In the genomic region with DNA sequence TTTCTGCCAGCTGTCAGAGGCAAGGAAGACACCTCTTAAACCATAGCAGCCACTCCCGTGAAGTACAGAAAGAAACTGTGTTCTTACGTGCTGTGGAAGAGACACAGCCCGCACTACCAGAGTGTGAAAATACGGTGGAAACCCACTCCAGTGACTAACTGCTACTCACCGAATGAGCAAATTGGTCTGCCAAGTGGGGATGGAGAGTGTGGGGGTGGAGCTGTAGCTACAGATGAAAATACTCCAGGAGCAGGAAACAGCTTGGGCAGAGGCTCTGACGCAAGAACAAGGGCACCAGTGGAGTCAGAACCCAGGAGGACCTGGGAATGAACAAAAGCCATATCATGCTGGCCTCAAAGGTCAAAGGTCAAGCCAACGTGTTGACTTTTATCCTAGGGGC, we compare ENCODE assay signal across 17 mouse cellular contexts. TPM values are rescaled to one million over a fixed set of nuclear protein-coding genes. Genes with fewer than 3 reads are reported as not detected.
A peak's percentile ranks its signal among the peaks of the same experiment; 100 is the strongest.
DNase-seq lines count a peak whose midpoint lies in the region; ATAC-seq and TF ChIP-seq lines count a peak whose summit lies in the region.
"Had no signal": no experiment of that assay in that cellular context is flagged by ENCODE, and none has a peak within 500 bp of the region (broad histone marks: within the 10 kb centered on the region; RNA-seq: fewer than 3 reads in every experiment).

No protein-coding gene starts in this region.

- H3K27me3 ChIP-seq in lung, postnatal 0 days (replicated peaks; ENCODE audit: insufficient read depth, low read length) = no peaks in the 10 kb centered on the region
- 0 out of 2 replicates have a peak, but pooled peaks cover 6% of the 10 kb centered on the region for H3K27me3 ChIP-seq in heart, embryonic 12.5 days (replicated peaks)
- H3K27me3 ChIP-seq: hindbrain, embryonic 13.5 days; liver, embryonic 13.5 days; midbrain, embryonic 12.5 days had no signal

- TF ChIP-seq EP300 in lung, postnatal 0 days (IDR thresholded peaks at IDR 0.05) = no peak

- TF ChIP-seq CTCF in lung, postnatal 0 days (IDR thresholded peaks at IDR 0.05) = no peak
- no peak for TF ChIP-seq CTCF in layer of hippocampus, adult 2 months (conservative IDR thresholded peaks at IDR 0.05)

- no peak overlapping the region for H3K4me2 ChIP-seq in lung, postnatal 0 days (replicated peaks; ENCODE audit: low read depth, low read length)
- no peak overlapping the region for H3K4me2 ChIP-seq in heart, embryonic 12.5 days
- H3K4me2 ChIP-seq: embryonic facial prominence, embryonic 13.5 days; heart, embryonic 15.5 days; hindbrain, embryonic 13.5 days; liver, embryonic 13.5 days; midbrain, embryonic 12.5 days had no signal

- no peak overlapping the region for H3K4me3 ChIP-seq in lung, postnatal 0 days (ENCODE audit: low read depth, low read length)
- no peak overlapping the region for H3K4me3 ChIP-seq in layer of hippocampus, adult 2 months
- no peak overlapping the region for H3K4me3 ChIP-seq in heart, embryonic 12.5 days
- H3K4me3 ChIP-seq: embryonic facial prominence, embryonic 13.5 days; heart, embryonic 15.5 days; hindbrain, embryonic 13.5 days; liver, embryonic 13.5 days; midbrain, embryonic 12.5 days had no signal

- WGBS in lung, postnatal 0 days = 46% methylated on average over 7 of the region's 7 CpGs
- 56% methylated on average over 7 of the region's 7 CpGs for WGBS in heart, embryonic 12.5 days

- no peaks in the 10 kb centered on the region for H3K9me3 ChIP-seq in lung, postnatal 0 days (ENCODE audit: low read length)
- no peaks in the 10 kb centered on the region for H3K9me3 ChIP-seq in heart, embryonic 12.5 days (replicated peaks)
- H3K9me3 ChIP-seq: embryonic facial prominence, embryonic 13.5 days; heart, embryonic 15.5 days; hindbrain, embryonic 13.5 days; liver, embryonic 13.5 days; midbrain, embryonic 12.5 days had no signal

- no peaks in the 10 kb centered on the region for H3K36me3 ChIP-seq in lung, postnatal 0 days (ENCODE audit: insufficient read depth, low read length)
- H3K36me3 ChIP-seq in heart, embryonic 12.5 days = no peaks in the 10 kb centered on the region
- H3K36me3 ChIP-seq: embryonic facial prominence, embryonic 13.5 days; heart, embryonic 15.5 days; hindbrain, embryonic 13.5 days; liver, embryonic 13.5 days; midbrain, embryonic 12.5 days had no signal

- H3K9ac ChIP-seq in lung, postnatal 0 days (replicated peaks; ENCODE audit: low read depth) = no peak overlapping the region
- no peak overlapping the region for H3K9ac ChIP-seq in heart, embryonic 12.5 days
- H3K9ac ChIP-seq: embryonic facial prominence, embryonic 13.5 days; heart, embryonic 15.5 days; hindbrain, embryonic 13.5 days; liver, embryonic 13.5 days; midbrain, embryonic 12.5 days had no signal

- no peak for ATAC-seq in lung, postnatal 0 days
- no peak for ATAC-seq in heart, embryonic 12.5 days (ENCODE audit: insufficient number of reproducible peaks, low FRiP score)
- ATAC-seq: forebrain, embryonic 14.5 days had no signal

- H3K4me1 ChIP-seq in lung, postnatal 0 days (ENCODE audit: insufficient read depth, low read depth, low read length) = no peaks in the 10 kb centered on the region
- H3K4me1 ChIP-seq in heart, embryonic 12.5 days (replicated peaks) = no peaks in the 10 kb centered on the region
- H3K4me1 ChIP-seq: embryonic facial prominence, embryonic 13.5 days; heart, embryonic 15.5 days; hindbrain, embryonic 13.5 days; liver, embryonic 13.5 days; midbrain, embryonic 12.5 days had no signal

- H3K27ac ChIP-seq in lung, postnatal 0 days (ENCODE audit: low read length) = no peak overlapping the region
- H3K27ac ChIP-seq in layer of hippocampus, adult 2 months = no peak overlapping the region
- H3K27ac ChIP-seq in heart, embryonic 12.5 days (ENCODE audit: poor library complexity, severe bottlenecking) = no peak overlapping the region
- H3K27ac ChIP-seq: embryonic facial prominence, embryonic 13.5 days; heart, embryonic 15.5 days; hindbrain, embryonic 13.5 days; liver, embryonic 13.5 days; midbrain, embryonic 12.5 days had no signal

- intact Hi-C loops in left cerebral cortex, postnatal 25 days (cut with DNase I) = no loop called here

- peak; percentile 37 for DNase-seq in lung, postnatal 0 days (ENCODE audit: low spot score)
- no peak for DNase-seq in lung, adult 18-20 months
- peak; percentile 44 to 66 for DNase-seq in layer of hippocampus, adult 2 months (ENCODE audit: low spot score in 2 of 2)
- DNase-seq in left cerebral cortex, postnatal 25 days (ENCODE audit: low spot score in 2 of 2) = peak; percentile 57 to 94
- no peak for DNase-seq in kidney, postnatal 4 days
- DNase-seq in ovary, adult 18-20 months (ENCODE audit: low spot score) = no peak
- DNase-seq in retina, postnatal 1 day = no peak
- DNase-seq: cerebellum, adult 8-10 months; kidney, adult 2 months; liver, embryonic 13.5 days; thymus, postnatal 4 days had no signal

RNA-seq across cellular contexts. Expression of a gene that starts 55.5 kb away (rescaled TPM):
- 21.7 and 23.8 TPM in 2 replicates for polyA plus RNA-seq in lung, postnatal 0 days (2015; fragmentation: Nextera tagmentation; extraction: Ambion mirVana)
- 10 to 100 TPM; 32.7 to 33.6 TPM for total RNA-seq in layer of hippocampus, adult 2 months (2021)
- 10 to 100 TPM; 34.1 to 34.7 TPM for total RNA-seq in left cerebral cortex, postnatal 25 days (2021)
- 40.8 TPM in 2 replicates for polyA plus RNA-seq in heart, embryonic 12.5 days (2016; fragmentation: Nextera tagmentation; extraction: Ambion mirVana)

Comparison
In these comparisons a context has a peak if more than half of its experiments do, and no peak if none do; other contexts are left out.
1. DNase-seq: peak in lung, postnatal 0 days (single experiment), layer of hippocampus, adult 2 months (2 of 2) and left cerebral cortex, postnatal 25 days (2 of 2); none in lung, adult 18-20 months (0 of 2), kidney, postnatal 4 days (0 of 2), ovary, adult 18-20 months (single experiment) and retina, postnatal 1 day (single experiment).